Mouse (Mus musculus): Measurements from ENCODE around the gene Trim46.
A peak's percentile ranks its signal among the peaks of the same experiment; 100 is the strongest.

Trim46 gene

GRCm38 (mm10) chr3:89208075-89208657, 37.9 kb downstream of the Trim46 start:
- DNase-seq: no peak

GRCm38 (mm10) chr3:89206695-89207094, 39.4 kb downstream of the Trim46 start:
- DNase-seq: no peak

GRCm38 (mm10) chr3:89206079-89206478, 40.0 kb downstream of the Trim46 start:
- DNase-seq: no peak

GRCm38 (mm10) chr3:89203142-89203514, 43.0 kb downstream of the Trim46 start:
- DNase-seq: no peak

- DNase-seq: peak; percentile 88
Measured at GRCm38 (mm10) chr3:89202253-89203141, 43.6 kb downstream of the Trim46 start, which contains the start of gene Gba. Gene Gba (plus strand): TSS chr3:89202928.

- DNase-seq: no peak
Measured at GRCm38 (mm10) chr3:89199839-89200238, 46.3 kb downstream of the Trim46 start.

GRCm38 (mm10) chr3:89195979-89196877, 49.9 kb downstream of the Trim46 start:
- DNase-seq: peak; percentile 92

GRCm38 (mm10) chr3:89193853-89194252, 52.3 kb downstream of the Trim46 start:
- DNase-seq: no peak

GRCm38 (mm10) chr3:89193351-89193750, 52.8 kb downstream of the Trim46 start:
- no peak for DNase-seq

GRCm38 (mm10) chr3:89190436-89190835, 55.7 kb downstream of the Trim46 start:
- no peak for DNase-seq

- DNase-seq: no peak
Measured at GRCm38 (mm10) chr3:89188478-89188875, 57.6 kb downstream of the Trim46 start.

GRCm38 (mm10) chr3:89187690-89188477, 58.2 kb downstream of the Trim46 start:
- no peak for DNase-seq

GRCm38 (mm10) chr3:89187197-89187596, 58.9 kb downstream of the Trim46 start:
- no peak for DNase-seq
